Mouse (Mus musculus) heart, postnatal 0 days (tissue): ENCODE measurements around the gene Skida1.

Experiments used
- CTCF ChIP-seq: IDR thresholded peaks from 2 replicates; pipeline ENCODE4 v1.5.1; 2016; ENCODE audit warnings: antibody characterized with exemption, control low read depth, low read depth
- EP300 ChIP-seq: IDR thresholded peaks from 2 replicates; pipeline ENCODE4 v1.6.1; 2016; ENCODE audit warnings: antibody characterized with exemption, low read depth

GRCm38 (mm10) chr2:18004286-18004685 lies 44.6 kb downstream of the Skida1 start:
- TF ChIP-seq CTCF (no peak), EP300 (no peak)
